Mouse (Mus musculus) hindbrain, embryonic 11.5 days (tissue): ENCODE results near the gene Slc25a43. TPM values are rescaled to one million over a fixed set of nuclear protein-coding genes. Genes with fewer than 3 reads are reported as not detected.

Experiments
- ATAC-seq: fragments of 200-750 bp; cut with Nextera tagmentation; 2 replicates; pipeline ENCODE4 v1.8.0; 2017; ENCODE audit warnings: mild to moderate bottlenecking, moderate TSS enrichment, moderate library complexity; ENCODE audit not compliant: low FRiP score
- DNase-seq: peaks from one replicate; pipeline ENCODE4 v3.0.0-alpha.2; 2015; ENCODE audit warnings: low spot score
- H3K27ac ChIP-seq: fragments of 300-500 bp; sonication (generic); 2 replicates; pipeline ENCODE4 v1.5.1; 2014; ENCODE audit warnings: mild to moderate bottlenecking, low read depth, low read length
- H3K27me3 ChIP-seq: fragments of 300-500 bp; sonication (generic); 2 replicates; pipeline ENCODE4 v1.6.1; 2014; ENCODE audit warnings: mild to moderate bottlenecking, low read length, moderate library complexity, mixed read lengths; ENCODE audit not compliant: control insufficient read depth, insufficient read depth
- H3K36me3 ChIP-seq: fragments of 300-500 bp; sonication (generic); 2 replicates; pipeline ENCODE4 v1.6.1; 2014; ENCODE audit warnings: mild to moderate bottlenecking, low read length, moderate library complexity, mixed read lengths; ENCODE audit not compliant: control insufficient read depth, insufficient read depth
- H3K4me1 ChIP-seq: fragments of 300-500 bp; sonication (generic); replicated peaks from 2 replicates; pipeline ENCODE4 v1.6.1; 2014; ENCODE audit warnings: low read length, mixed read lengths; ENCODE audit not compliant: control insufficient read depth, insufficient read depth
- H3K4me2 ChIP-seq: fragments of 300-500 bp; sonication (generic); replicated peaks from 2 replicates; pipeline ENCODE4 v1.6.1; 2014; ENCODE audit warnings: mild to moderate bottlenecking, low read depth, low read length
- H3K4me3 ChIP-seq: fragments of 300-500 bp; sonication (generic); 2 replicates; pipeline ENCODE4 v1.5.1; 2014; ENCODE audit warnings: low read depth, low read length
- H3K9ac ChIP-seq: fragments of 300-500 bp; sonication (generic); 2 replicates; pipeline ENCODE4 v1.6.1; 2014; ENCODE audit warnings: low read depth, low read length
- H3K9me3 ChIP-seq: fragments of 300-500 bp; sonication (generic); 2 replicates; pipeline ENCODE4 v1.6.1; 2016; ENCODE audit warnings: low read length; ENCODE audit not compliant: control insufficient read depth
- WGBS: fragments of 180-500 bp; shearing (Covaris S2); extraction: QIAGEN DNeasy Blood & Tissue Kit; methylation state at CpG from one replicate; pipeline ENCODE4 v1.1.7; 2014; 5-methylcytosine and 5-hydroxymethylcytosine counted together
- polyA plus RNA-seq: library from polyadenylated mRNA; unstranded; fragments of >200 nt; fragmentation: Nextera tagmentation; extraction: Ambion mirVana; gene quantifications from 2 replicates; pipeline ENCODE4 v1.2.1, GENCODE M21; 2014

Slc25a43 gene
- polyA plus RNA-seq, 1 experiment from 2014 or later: 1.2 TPM

GRCm38 (mm10) chrX:36763298-36763933 lies 20.0 kb downstream of the Slc25a43 start:
- 40% methylated on average over 11 of the region's 11 CpGs for WGBS
- Histone ChIP-seq H3K4me3 (no peak overlapping the region), H3K27ac (peak overlapping the region; percentile 75), H3K36me3 (no peaks in the 10 kb centered on the region), H3K9me3 (no peaks in the 10 kb centered on the region), H3K4me1 (no peaks in the 10 kb centered on the region), H3K9ac (no peak overlapping the region), H3K27me3 (no peaks in the 10 kb centered on the region), H3K4me2 (peak overlapping the region; percentile 7; the same call in 1 of the 2 replicates)
- DNase-seq (peak; percentile 25), ATAC-seq (peak; percentile 75)

- H3K4me1 ChIP-seq: no peaks in the 10 kb centered on the region
- WGBS: 21% methylated on average over 2 of the region's 2 CpGs
- H3K27me3 ChIP-seq: no peaks in the 10 kb centered on the region
- no peaks in the 10 kb centered on the region for H3K36me3 ChIP-seq
- no peak overlapping the region for H3K4me3 ChIP-seq
- ATAC-seq (peak; percentile 31), DNase-seq (peak; percentile 42)
- H3K4me2 ChIP-seq: no peak overlapping the region
- H3K9me3 ChIP-seq: no peaks in the 10 kb centered on the region
- peak overlapping the region; percentile 75 for H3K27ac ChIP-seq
- 0 out of 2 replicates have a peak overlapping the region, but pooled peaks have one; percentile 24 for H3K9ac ChIP-seq
Measured at GRCm38 (mm10) chrX:36763934-36764317, 20.5 kb downstream of the Slc25a43 start.

- DNase-seq: no peak
- Histone ChIP-seq H3K9me3 (no peaks in the 10 kb centered on the region), H3K4me1 (no peaks in the 10 kb centered on the region), H3K27me3 (no peaks in the 10 kb centered on the region), H3K27ac (no peak overlapping the region), H3K9ac (no peak overlapping the region), H3K4me2 (no peak overlapping the region), H3K4me3 (no peak overlapping the region), H3K36me3 (no peaks in the 10 kb centered on the region)
- 86% methylated on average over 5 of the region's 5 CpGs for WGBS
- ATAC-seq: no peak
Measured at GRCm38 (mm10) chrX:36767386-36767785, 23.9 kb downstream of the Slc25a43 start.

GRCm38 (mm10) chrX:36772591-36772990 lies 29.1 kb downstream of the Slc25a43 start:
- no peak overlapping the region for H3K9ac ChIP-seq
- H3K36me3 ChIP-seq: no peaks in the 10 kb centered on the region
- ATAC-seq (no peak), DNase-seq (no peak)
- no peaks in the 10 kb centered on the region for H3K9me3 ChIP-seq
- no peak overlapping the region for H3K27ac ChIP-seq
- H3K4me1 ChIP-seq: no peaks in the 10 kb centered on the region
- no peak overlapping the region for H3K4me3 ChIP-seq
- H3K4me2 ChIP-seq: no peak overlapping the region
- WGBS: 80% methylated on average over 6 of the region's 6 CpGs
- H3K27me3 ChIP-seq: no peaks in the 10 kb centered on the region

- no peak overlapping the region for H3K4me3 ChIP-seq
- no peak overlapping the region for H3K9ac ChIP-seq
- no peak overlapping the region for H3K4me2 ChIP-seq
- ATAC-seq (no peak), DNase-seq (no peak)
- no peak overlapping the region for H3K27ac ChIP-seq
- no peaks in the 10 kb centered on the region for H3K4me1 ChIP-seq
- 88% methylated on average over 5 of the region's 5 CpGs for WGBS
- no peaks in the 10 kb centered on the region for H3K9me3 ChIP-seq
- H3K36me3 ChIP-seq: no peaks in the 10 kb centered on the region
- H3K27me3 ChIP-seq: no peaks in the 10 kb centered on the region
Measured at GRCm38 (mm10) chrX:36775520-36775919, 32.1 kb downstream of the Slc25a43 start.

GRCm38 (mm10) chrX:36777694-36778093 lies 34.2 kb downstream of the Slc25a43 start:
- no peak for DNase-seq
- Histone ChIP-seq H3K9ac (no peak overlapping the region), H3K4me2 (no peak overlapping the region), H3K4me3 (no peak overlapping the region), H3K27ac (no peak overlapping the region), H3K36me3 (no peaks in the 10 kb centered on the region), H3K4me1 (no peaks in the 10 kb centered on the region), H3K9me3 (no peaks in the 10 kb centered on the region), H3K27me3 (no peaks in the 10 kb centered on the region)
- ATAC-seq: no peak
- 75% methylated on average over 4 of the region's 4 CpGs for WGBS

- H3K4me2 ChIP-seq: no peak overlapping the region
- H3K4me1 ChIP-seq: no peaks in the 10 kb centered on the region
- H3K36me3 ChIP-seq: no peaks in the 10 kb centered on the region
- no peaks in the 10 kb centered on the region for H3K27me3 ChIP-seq
- no peak for DNase-seq
- no peaks in the 10 kb centered on the region for H3K9me3 ChIP-seq
- no peak overlapping the region for H3K9ac ChIP-seq
- no peak overlapping the region for H3K4me3 ChIP-seq
- no peak for ATAC-seq
- 62% methylated on average over 4 of the region's 4 CpGs for WGBS
- no peak overlapping the region for H3K27ac ChIP-seq
Measured at GRCm38 (mm10) chrX:36789360-36789759, 45.9 kb downstream of the Slc25a43 start.

- ATAC-seq: no peak
- no peak overlapping the region for H3K4me3 ChIP-seq
- no peaks in the 10 kb centered on the region for H3K27me3 ChIP-seq
- no peaks in the 10 kb centered on the region for H3K9me3 ChIP-seq
- H3K27ac ChIP-seq: no peak overlapping the region
- no peak overlapping the region for H3K4me2 ChIP-seq
- no peak overlapping the region for H3K9ac ChIP-seq
- no peaks in the 10 kb centered on the region for H3K36me3 ChIP-seq
- no peaks in the 10 kb centered on the region for H3K4me1 ChIP-seq
- 58% methylated on average over 5 of the region's 5 CpGs for WGBS
- DNase-seq: no peak
Measured at GRCm38 (mm10) chrX:36794571-36794970, 51.1 kb downstream of the Slc25a43 start.

GRCm38 (mm10) chrX:36795424-36796162 lies 52.1 kb downstream of the Slc25a43 start, which contains the start of gene Slc25a5:
Slc25a5 (plus strand) TSS chrX:36795651.
- Histone ChIP-seq H3K27me3 (no peaks in the 10 kb centered on the region), H3K4me2 (peak within 1 kb of the TSS; percentile 50), H3K27ac (peak within 1 kb of the TSS; percentile 84), H3K4me3 (peak within 1 kb of the TSS; percentile 58), H3K9ac (peak within 1 kb of the TSS; percentile 76), H3K36me3 (no peaks in the 10 kb centered on the region), H3K9me3 (no peaks in the 10 kb centered on the region), H3K4me1 (no peaks in the 10 kb centered on the region)
- ATAC-seq (peak; percentile 94), DNase-seq (peak; percentile 83)
- WGBS: 15% methylated on average over 39 of the region's 41 CpGs
